12 mouse cellular contexts compared by ENCODE assay signal in genomic region chr8:121642804-121643203, GRCm38 (mm10). TPM values are rescaled to one million over a fixed set of nuclear protein-coding genes. Genes with fewer than 3 reads are reported as not detected.
A peak's percentile ranks its signal among the peaks of the same experiment; 100 is the strongest.
DNase-seq lines count a peak whose midpoint lies in the region; ATAC-seq and TF ChIP-seq lines count a peak whose summit lies in the region.
"Had no signal": no experiment of that assay in that cellular context is flagged by ENCODE, and none has a peak within 500 bp of the region (broad histone marks: within the 10 kb centered on the region; RNA-seq: fewer than 3 reads in every experiment).

No protein-coding gene starts in this region.

- intact Hi-C loops in gastrocnemius, adult 2 months (cut with DNase I), result no loop called here

- peak; percentile 50 for DNase-seq in gastrocnemius, adult 2 months
- no peak for DNase-seq in gastrocnemius, postnatal 10 days
- DNase-seq in forebrain, postnatal 0 days, result no peak
- no peak for DNase-seq in frontal cortex, adult 2 months (ENCODE audit: extremely low spot score in 1 of 2, low spot score in 1 of 2)
- DNase-seq: gastrocnemius, postnatal 14 days; layer of hippocampus, postnatal 36 days; lung, postnatal 10 days; thymus, postnatal 14 days had no signal

- no peaks in the 10 kb centered on the region for H3K9me3 ChIP-seq in megakaryocyte, embryonic 14.5 days
- no peaks in the 10 kb centered on the region for H3K9me3 ChIP-seq in forebrain, postnatal 0 days (ENCODE audit: low read length)
- H3K9me3 ChIP-seq in neural tube, embryonic 15.5 days (replicated peaks), result no peaks in the 10 kb centered on the region

- no peak overlapping the region for H3K4me3 ChIP-seq in gastrocnemius, adult 2 months
- peak overlapping the region; percentile 76 for H3K4me3 ChIP-seq in megakaryocyte, embryonic 14.5 days (replicated peaks)
- H3K4me3 ChIP-seq in forebrain, postnatal 0 days (ENCODE audit: low read depth, low read length), result no peak overlapping the region
- no peak overlapping the region for H3K4me3 ChIP-seq in neural tube, embryonic 15.5 days (replicated peaks)

- peaks cover 33% of the 10 kb centered on the region for H3K4me1 ChIP-seq in megakaryocyte, embryonic 14.5 days
- H3K4me1 ChIP-seq in forebrain, postnatal 0 days (ENCODE audit: insufficient read depth), result peaks cover 26% of the 10 kb centered on the region
- H3K4me1 ChIP-seq in neural tube, embryonic 15.5 days, result peaks cover 80% of the 10 kb centered on the region

- no peak for TF ChIP-seq CTCF in gastrocnemius, adult 2 months (IDR thresholded peaks at IDR 0.05)
- TF ChIP-seq CTCF in forebrain, postnatal 0 days (IDR thresholded peaks at IDR 0.05; ENCODE audit: low read depth), result no peak

- H3K36me3 ChIP-seq in megakaryocyte, embryonic 14.5 days (replicated peaks; ENCODE audit: low read length), result no peaks in the 10 kb centered on the region
- no peaks in the 10 kb centered on the region for H3K36me3 ChIP-seq in forebrain, postnatal 0 days (ENCODE audit: insufficient read depth)
- no peaks in the 10 kb centered on the region for H3K36me3 ChIP-seq in neural tube, embryonic 15.5 days

- no peak for ATAC-seq in megakaryocyte, adult 5-6 weeks (ENCODE audit: poor library complexity, severe bottlenecking)
- ATAC-seq in forebrain, postnatal 0 days, result no peak
- ATAC-seq in neural tube, embryonic 15.5 days (ENCODE audit: low FRiP score), result no peak
- no peak for ATAC-seq in megakaryocyte-erythroid progenitor cell, adult 5-6 weeks (replicated peaks; ENCODE audit: low FRiP score, low TSS enrichment, poor library complexity, severe bottlenecking)

- 59% methylated on average over 3 of the region's 3 CpGs for WGBS in forebrain, postnatal 0 days
- WGBS in neural tube, embryonic 15.5 days, result 73% methylated on average over 3 of the region's 3 CpGs

- H3K4me2 ChIP-seq in forebrain, postnatal 0 days (ENCODE audit: low read depth), result 0 out of 2 replicates have a peak overlapping the region, but pooled peaks have one; percentile 0
- H3K4me2 ChIP-seq in neural tube, embryonic 15.5 days, result no peak overlapping the region

- no peak overlapping the region for H3K9ac ChIP-seq in forebrain, postnatal 0 days
- no peak overlapping the region; the same call in 1 of the 2 replicates for H3K9ac ChIP-seq in neural tube, embryonic 15.5 days (replicated peaks)

- H3K27ac ChIP-seq in gastrocnemius, adult 2 months, result peak overlapping the region; percentile 68
- H3K27ac ChIP-seq in forebrain, postnatal 0 days (ENCODE audit: low read depth, low read length), result peak overlapping the region; percentile 64; the same call in 1 of the 2 replicates
- peak overlapping the region; percentile 7; the same call in 1 of the 2 replicates for H3K27ac ChIP-seq in neural tube, embryonic 15.5 days (replicated peaks)

- H3K27me3 ChIP-seq in megakaryocyte, embryonic 14.5 days (replicated peaks), result peaks cover 92% of the 10 kb centered on the region
- H3K27me3 ChIP-seq in forebrain, postnatal 0 days (ENCODE audit: insufficient read depth, low read length), result no peaks in the 10 kb centered on the region
- no peaks in the 10 kb centered on the region for H3K27me3 ChIP-seq in neural tube, embryonic 15.5 days (replicated peaks)

RNA-seq across cellular contexts. Expression of gene Zcchc14, which starts 9.9 kb away (rescaled TPM):
- total RNA-seq in gastrocnemius, adult 2 months (2021), result 10 to 100 TPM; 18.8 to 22.3 TPM
- 10 to 100 TPM; 25.0 to 33.1 TPM for total RNA-seq in gastrocnemius, postnatal 10 days (2021)
- polyA plus RNA-seq in megakaryocyte, embryonic 14.5 days (2012; ENCODE audit: insufficient read depth, low replicate concordance), result 0.19 and 0.36 TPM in 2 replicates
- total RNA-seq in megakaryocyte, adult 5-6 weeks (2015), result 0.36 and 0.56 TPM in 2 replicates
- total RNA-seq in megakaryocyte, adult 5-6 weeks (2017), result 0.04 and 0.99 TPM in 2 replicates
- total RNA-seq in forebrain, postnatal 0 days (2014; rRNA removed), result 69.0 and 85.8 TPM in 2 replicates
- polyA plus RNA-seq in forebrain, postnatal 0 days (2015; fragmentation: Nextera tagmentation; extraction: Ambion mirVana), result 13.9 and 17.4 TPM in 2 replicates
- polyA plus RNA-seq in neural tube, embryonic 15.5 days (2015; fragmentation: Nextera tagmentation; extraction: Ambion mirVana), result 16.7 and 21.3 TPM in 2 replicates
- total RNA-seq in megakaryocyte-erythroid progenitor cell, adult 5-6 weeks (2014; fragmentation: Nextera tagmentation), result not detected in 2 replicates
- 0.08 TPM in 1 of 2 replicates, not detected in the other for total RNA-seq in megakaryocyte-erythroid progenitor cell, adult 5-6 weeks (2017)
- 51.8 and 59.3 TPM in 2 replicates for polyA plus RNA-seq in frontal cortex, adult 2 months (2012; rRNA removed)

RNA-seq across cellular contexts. Expression of gene Map1lc3b, which starts 52.6 kb away (rescaled TPM):
- total RNA-seq in gastrocnemius, adult 2 months (2021), result 100 to 1,000 TPM; 166 to 175 TPM
- 100 to 1,000 TPM; 101 to 106 TPM for total RNA-seq in gastrocnemius, postnatal 10 days (2021)
- polyA plus RNA-seq in megakaryocyte, embryonic 14.5 days (2012; ENCODE audit: insufficient read depth, low replicate concordance), result 62.1 and 147 TPM in 2 replicates
- total RNA-seq in megakaryocyte, adult 5-6 weeks (2015), result 124 and 139 TPM in 2 replicates
- total RNA-seq in megakaryocyte, adult 5-6 weeks (2017), result 141 and 163 TPM in 2 replicates
- total RNA-seq in forebrain, postnatal 0 days (2014; rRNA removed), result 262 and 284 TPM in 2 replicates
- 386 and 390 TPM in 2 replicates for polyA plus RNA-seq in forebrain, postnatal 0 days (2015; fragmentation: Nextera tagmentation; extraction: Ambion mirVana)
- polyA plus RNA-seq in neural tube, embryonic 15.5 days (2015; fragmentation: Nextera tagmentation; extraction: Ambion mirVana), result 315 and 351 TPM in 2 replicates
- total RNA-seq in megakaryocyte-erythroid progenitor cell, adult 5-6 weeks (2014; fragmentation: Nextera tagmentation), result 59.8 and 72.6 TPM in 2 replicates
- 49.2 and 80.3 TPM in 2 replicates for total RNA-seq in megakaryocyte-erythroid progenitor cell, adult 5-6 weeks (2017)
- polyA plus RNA-seq in frontal cortex, adult 2 months (2012; rRNA removed), result 128 and 152 TPM in 2 replicates

Comparison
In these comparisons a context has a peak if more than half of its experiments do, and no peak if none do; other contexts are left out.
1. H3K27ac ChIP-seq: peak in every context shown above with its lines; median percentile 68 in gastrocnemius, adult 2 months; 64 in forebrain, postnatal 0 days; 7 in neural tube, embryonic 15.5 days.
2. RNA of gene Zcchc14, which starts 9.9 kb away (total RNA-seq): 69.0 to 85.8 TPM in forebrain, postnatal 0 days, 25.0 to 33.1 TPM in gastrocnemius, postnatal 10 days and 18.8 to 22.3 TPM in gastrocnemius, adult 2 months; 0.04 to 0.99 TPM in megakaryocyte, adult 5-6 weeks and 0.08 TPM in megakaryocyte-erythroid progenitor cell, adult 5-6 weeks; every median in the first group is over 4 times any median in the second.